Mouse (Mus musculus) skeletal muscle tissue, adult 2 months (tissue): Measurements from ENCODE around the gene Gm5460.

Source experiments
- DNase-seq: peaks from one replicate; pipeline ENCODE4 v3.0.0-alpha.2; 2012; ENCODE audit warnings: low read depth, low spot score

The Gm5460 gene

DNA sequence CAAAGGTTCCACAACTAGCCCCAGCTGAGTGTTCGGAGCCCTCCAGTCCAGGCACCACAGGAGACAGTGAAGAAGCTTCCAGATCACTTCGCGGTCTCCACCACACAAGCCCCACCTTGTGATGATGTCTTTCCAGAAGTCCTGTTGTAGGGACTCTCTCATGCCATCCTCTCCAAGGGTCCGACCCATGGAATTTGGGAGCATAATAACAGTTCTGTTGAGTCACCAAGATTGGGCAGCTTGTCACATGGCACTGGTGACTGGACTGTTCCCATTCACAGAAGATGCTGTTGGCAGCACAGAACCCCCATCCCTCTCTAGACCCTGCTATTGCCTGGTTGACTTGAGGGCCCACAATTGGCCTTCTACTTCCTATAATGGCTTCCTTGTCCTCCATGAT, at the start of gene Gm5460:
Gene Gm5460, plus strand, starts transcription at position 378 of the 400 bp plus-strand sequence.
- no peak for DNase-seq

- no peak for DNase-seq
Observed at GRCm38 (mm10) chr14:33972679-33973078, 43.9 kb upstream of the Gm5460 start.

GRCm38 (mm10) chr14:33974752-33975151, 41.8 kb upstream of the Gm5460 start:
- no peak for DNase-seq

GRCm38 (mm10) chr14:33977748-33978147, 38.8 kb upstream of the Gm5460 start:
- no peak for DNase-seq

DNA sequence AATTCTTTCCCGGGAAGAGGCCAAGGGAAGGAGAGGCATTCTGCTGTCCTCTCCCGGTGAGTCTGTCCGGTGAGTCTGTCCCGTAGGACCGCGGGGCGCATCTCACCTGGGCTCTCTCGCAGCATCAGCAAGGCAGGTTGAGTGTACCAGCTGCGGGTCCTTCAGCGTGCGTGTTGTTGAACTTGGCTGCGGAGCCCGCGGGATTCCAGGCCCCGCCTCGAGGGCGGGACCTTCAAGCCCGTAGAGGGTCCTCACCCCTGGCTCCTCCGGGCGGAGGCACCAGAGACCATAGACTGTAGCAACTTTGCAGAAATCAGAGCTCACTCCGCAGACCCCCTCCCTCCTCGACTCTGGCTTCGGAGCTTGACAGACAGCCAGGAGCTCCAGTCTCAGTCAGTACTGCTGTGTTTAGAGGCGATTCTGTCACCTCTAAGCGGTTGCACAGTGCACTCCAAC, 37.9 kb upstream of the Gm5460 start, which contains the start of gene Zfp488:
Gene Zfp488, minus strand, starts transcription at position 161 of the 456 bp plus-strand sequence.
- DNase-seq: no peak

GRCm38 (mm10) chr14:33989201-33989600, 27.4 kb upstream of the Gm5460 start:
- DNase-seq: no peak

GRCm38 (mm10) chr14:33991971-33992370, 24.6 kb upstream of the Gm5460 start:
- no peak for DNase-seq

DNA sequence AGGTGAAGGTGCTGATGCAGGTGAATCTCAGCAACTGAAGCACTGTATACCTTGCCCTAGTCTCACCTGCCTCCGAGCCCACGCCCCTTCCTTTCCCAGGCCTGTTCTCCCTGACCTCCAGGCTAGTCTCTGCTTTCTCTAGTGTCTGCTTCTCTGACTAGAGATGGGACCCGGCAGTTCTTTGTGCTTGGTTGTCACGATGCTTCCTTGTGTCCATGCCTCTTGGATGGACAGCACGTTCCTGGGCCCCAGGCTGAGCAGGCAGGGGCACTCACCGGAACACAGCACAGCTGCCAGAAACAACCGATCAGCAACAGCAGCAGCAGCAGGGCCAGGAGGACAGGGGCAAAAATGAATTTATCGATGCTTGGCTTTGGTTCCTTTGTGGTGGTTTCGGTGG, 23.5 kb upstream of the Gm5460 start:
- DNase-seq: no peak

GRCm38 (mm10) chr14:33993521-33994289, 22.9 kb upstream of the Gm5460 start:
- no peak for DNase-seq

DNA sequence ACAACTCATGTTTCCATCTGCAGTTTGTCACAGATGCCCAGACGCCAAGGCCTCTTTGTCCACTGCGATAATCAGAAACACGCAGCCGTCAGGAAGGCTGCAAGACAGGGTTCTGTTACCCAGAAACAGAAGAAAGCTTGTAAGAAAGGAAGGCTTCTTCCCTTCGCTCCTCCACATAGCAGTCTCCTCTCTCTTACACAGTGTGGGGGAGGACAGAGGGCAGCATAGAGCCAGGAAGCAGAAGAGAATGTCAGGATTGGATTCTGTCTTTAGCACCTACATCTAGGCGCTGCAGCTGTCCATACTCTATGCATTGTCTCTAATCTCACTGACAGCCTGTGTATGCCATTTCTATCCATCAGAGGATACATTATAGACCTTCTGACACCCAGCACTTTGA, 19.1 kb upstream of the Gm5460 start:
- no peak for DNase-seq

DNA sequence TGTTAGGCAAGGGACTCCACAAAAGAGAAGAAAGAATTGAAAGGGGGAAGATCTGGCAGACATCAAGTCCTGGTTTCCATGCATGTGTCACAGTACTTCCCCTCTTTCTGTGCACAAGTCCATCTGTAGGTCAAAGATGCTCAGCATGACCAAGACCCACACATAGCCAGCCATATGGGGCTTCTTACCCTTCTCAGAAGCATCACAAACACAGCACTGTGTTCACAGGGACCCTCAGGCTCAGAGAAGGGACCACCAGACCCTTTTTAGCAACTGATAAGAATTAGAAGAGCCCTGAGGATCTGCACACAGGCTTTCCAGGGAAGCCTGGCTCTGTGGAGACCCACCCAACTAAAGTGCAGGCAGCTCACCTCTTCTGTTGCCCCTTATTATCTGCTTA, 16.5 kb upstream of the Gm5460 start:
- DNase-seq: no peak

- DNase-seq: no peak
Observed at GRCm38 (mm10) chr14:34001445-34001844, 15.1 kb upstream of the Gm5460 start.

GRCm38 (mm10) chr14:34002358-34002757, 14.2 kb upstream of the Gm5460 start:
- DNase-seq: no peak

DNA sequence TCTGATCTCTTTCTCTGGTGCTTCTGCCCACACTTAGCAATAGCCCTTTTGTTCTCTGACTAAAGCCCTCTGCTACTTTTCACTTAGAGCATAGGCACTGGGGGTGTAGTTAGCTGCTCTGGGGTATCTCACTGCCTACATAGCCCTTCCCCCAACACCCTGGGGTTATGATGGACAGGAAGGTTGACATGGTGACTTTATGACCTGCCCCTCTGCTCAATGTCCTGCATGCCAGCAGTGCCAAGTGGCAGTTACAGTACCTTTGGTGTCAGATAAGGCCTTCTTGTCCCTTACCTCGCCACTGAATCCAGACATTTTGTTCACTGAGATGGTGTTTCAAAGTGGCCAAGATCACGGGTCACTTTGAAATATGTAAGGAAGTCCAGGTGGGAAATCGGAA, 1.5 kb upstream of the Gm5460 start, which contains the start of gene Gm30083:
Gene Gm30083, minus strand, starts transcription at position 120 of the 400 bp plus-strand sequence.
- no peak for DNase-seq

DNA sequence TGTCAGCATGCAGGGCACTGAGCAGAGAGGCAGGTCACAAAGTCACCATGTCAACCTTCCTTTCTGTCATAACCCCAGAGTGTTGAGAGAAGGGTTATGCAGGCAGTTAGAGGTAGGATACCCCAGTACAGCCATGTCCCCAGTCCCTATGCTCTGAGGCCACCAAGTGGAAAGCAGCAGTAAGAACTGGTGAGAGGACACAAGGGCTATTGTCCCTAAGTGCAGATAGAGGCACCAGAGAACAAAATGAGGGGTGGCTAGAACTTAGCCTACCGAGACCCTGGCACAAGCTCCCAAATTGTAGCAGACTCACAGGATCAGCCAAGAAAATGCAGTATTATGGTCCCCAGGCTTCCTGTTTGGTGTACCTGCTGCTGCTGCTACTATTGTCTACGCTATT, 380 bp downstream of the Gm5460 start:
- no peak for DNase-seq

DNA sequence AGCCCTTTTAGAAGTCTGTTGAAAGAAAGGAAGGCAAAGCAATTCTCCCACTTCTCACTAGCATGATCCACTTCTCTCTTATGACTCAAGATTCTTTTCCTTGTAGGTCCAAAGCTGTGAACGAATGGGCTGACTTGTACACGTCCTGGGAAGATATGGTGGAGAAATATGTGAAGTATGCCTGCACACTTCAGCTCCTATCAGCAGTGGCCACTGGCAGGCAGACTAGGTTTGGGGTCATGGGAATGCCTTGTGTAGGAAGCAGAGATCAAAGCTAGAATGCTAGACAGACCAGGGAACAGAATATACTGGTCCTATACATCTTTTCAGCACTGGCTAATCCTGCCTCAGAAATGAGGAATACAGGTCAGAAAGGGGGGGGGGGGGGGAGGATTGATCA, 10.2 kb downstream of the Gm5460 start:
- DNase-seq: no peak

GRCm38 (mm10) chr14:34033841-34034610, 17.5 kb downstream of the Gm5460 start:
- no peak for DNase-seq

DNA sequence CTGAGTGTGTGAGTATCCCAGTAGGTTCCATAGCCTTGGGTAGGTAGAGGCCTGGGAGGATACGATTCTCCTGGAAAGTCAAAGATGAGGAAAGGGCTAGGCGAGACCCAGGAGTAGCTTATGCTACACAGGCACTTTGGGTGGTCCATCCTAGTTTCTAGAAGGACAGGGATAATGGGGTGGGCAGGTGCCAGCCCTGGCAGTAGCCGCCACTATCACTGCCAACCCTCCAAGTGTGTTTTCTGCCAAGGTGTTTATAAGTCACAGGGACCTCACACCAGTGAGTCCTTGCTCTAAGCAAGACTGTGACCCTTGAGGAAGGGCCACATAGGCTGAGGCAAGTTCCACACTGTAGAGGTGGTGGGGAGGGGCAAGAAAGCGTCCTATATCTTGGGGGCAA, 24.7 kb downstream of the Gm5460 start:
- DNase-seq: no peak

- no peak for DNase-seq
Observed at GRCm38 (mm10) chr14:34043341-34043740, 26.8 kb downstream of the Gm5460 start.

DNA sequence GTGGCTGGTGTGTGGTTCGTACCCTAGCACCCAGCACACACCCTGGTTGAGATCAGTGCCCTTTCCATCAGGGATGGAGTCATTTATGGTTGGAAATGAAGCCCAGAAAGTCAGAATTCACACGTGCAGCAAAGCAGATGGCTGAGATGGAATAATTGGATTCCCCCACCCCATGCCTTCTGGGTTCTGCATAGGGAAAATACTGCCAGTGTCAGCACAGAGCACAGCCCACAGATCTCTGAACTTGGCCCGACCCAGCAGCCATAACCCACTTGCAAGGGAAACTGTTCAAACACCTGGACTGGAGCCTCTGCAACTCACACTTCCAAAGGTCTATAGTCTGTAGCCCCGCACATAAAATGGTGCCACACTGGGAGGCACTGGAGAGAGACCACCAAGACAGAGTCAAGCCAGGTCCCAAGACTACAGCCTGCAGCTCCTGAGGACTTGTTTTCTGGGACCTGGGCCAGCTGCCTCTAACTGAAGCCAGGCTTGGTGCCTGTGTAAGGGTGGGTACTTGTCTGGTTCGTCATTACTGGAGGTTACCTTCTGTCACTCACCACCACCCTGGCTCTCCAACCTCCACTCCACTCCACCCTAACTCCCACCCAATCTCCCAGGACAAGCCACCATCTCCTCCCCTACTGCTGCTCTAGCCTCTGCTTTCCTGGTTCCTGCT, 33.7 kb downstream of the Gm5460 start:
- no peak for DNase-seq

GRCm38 (mm10) chr14:34052516-34052915, 36.0 kb downstream of the Gm5460 start, which contains the start of gene Antxrl:
Antxrl (plus strand) TSS chr14:34052707.
- no peak for DNase-seq

DNA sequence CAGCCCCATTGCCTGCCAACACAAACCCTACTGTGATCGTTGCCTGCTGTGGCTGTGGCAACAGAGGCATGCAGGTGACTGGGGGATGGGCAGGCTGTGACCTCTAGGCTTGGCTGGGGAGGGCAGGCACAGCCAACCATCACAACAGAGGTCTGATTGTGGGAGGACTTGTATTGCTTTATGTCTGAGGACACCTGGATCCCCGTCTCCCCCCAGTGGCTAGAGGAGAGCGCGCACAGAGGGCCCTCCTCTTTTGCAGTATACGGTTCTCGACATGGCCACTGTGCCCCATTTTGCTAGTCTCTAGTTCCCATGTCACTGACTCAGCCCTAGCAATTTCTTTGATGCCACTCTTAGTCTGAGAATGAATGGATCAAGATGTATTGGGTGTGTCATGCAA, 55.1 kb downstream of the Gm5460 start:
- DNase-seq: no peak
